Mouse (Mus musculus) CH12.LX (cell line): ENCODE results near the gene Cramp1l. TPM values are rescaled to one million over a fixed set of nuclear protein-coding genes. Genes with fewer than 3 reads are reported as not detected.
"Not testable (repeated sequence)": the region's sequence is repeated elsewhere in the genome, so short reads cannot be mapped to it uniquely, and the experiment has no call there.

Experiments used
- DNase-seq: peaks from one replicate; pipeline ENCODE4 v3.0.0-alpha.2; 2013; ENCODE audit errors: extremely low read depth
- H3K27ac ChIP-seq: 2 replicates; pipeline ENCODE4 v1.5.1; 2012; ENCODE audit warnings: low read depth, mild to moderate bottlenecking, control low read depth, moderate library complexity; ENCODE audit not compliant: insufficient read depth
- H3K27me3 ChIP-seq: replicated peaks from 2 replicates; pipeline ENCODE3; 2012; ENCODE audit warnings: inconsistent platforms
- H3K36me3 ChIP-seq, 2 experiments: replicated peaks in 1 of 2; 2 replicates each; pipeline versions ENCODE3 to v1.6.1; 2012; ENCODE audit warnings: inconsistent platforms in 1 of 2, low read length in 1 of 2, mild to moderate bottlenecking in 1 of 2, mixed read lengths in 1 of 2, moderate library complexity in 1 of 2; ENCODE audit not compliant: control insufficient read depth in 1 of 2, insufficient read depth in 1 of 2
- H3K4me1 ChIP-seq, 2 experiments: 2 replicates each; pipeline ENCODE4 v1.6.1; 2012; ENCODE audit warnings: inconsistent platforms in 1 of 2, moderate library complexity in 1 of 2; ENCODE audit not compliant: insufficient read depth in 2 of 2, control insufficient read depth in 1 of 2
- H3K4me2 ChIP-seq: 2 replicates; pipeline ENCODE4 v1.6.1; 2012; ENCODE audit warnings: low read depth, mild to moderate bottlenecking, control low read depth; ENCODE audit not compliant: poor library complexity, insufficient read depth, severe bottlenecking
- H3K4me3 ChIP-seq, 3 experiments: fragments of 150-350 bp in 1 of 3; sonication (generic) in 1 of 3; replicated peaks in 1 of 3; 2 replicates each; pipeline versions ENCODE3 to v1.5.1; 2011 to 2012; ENCODE audit warnings: low read depth in 2 of 3, low read length in 2 of 3, mild to moderate bottlenecking in 2 of 3, moderate library complexity in 2 of 3, control low read depth in 1 of 3, improper control_type of control experiment in 1 of 3, inconsistent platforms in 1 of 3, mixed read lengths in 1 of 3; ENCODE audit not compliant: poor library complexity in 1 of 3
- H3K79me2 ChIP-seq: replicated peaks from 2 replicates; pipeline ENCODE4 v1.6.1; 2012; ENCODE audit warnings: mild to moderate bottlenecking, moderate library complexity; ENCODE audit not compliant: control insufficient read depth, poor library complexity, insufficient read depth, severe bottlenecking; ENCODE audit errors: extremely low read depth
- H3K9ac ChIP-seq: 2 replicates; pipeline ENCODE4 v1.6.1; 2012; ENCODE audit warnings: low read depth, mild to moderate bottlenecking, control low read depth, moderate library complexity; ENCODE audit not compliant: insufficient read depth
- H3K9me3 ChIP-seq: replicated peaks from 2 replicates; pipeline ENCODE3; 2012; ENCODE audit warnings: low read length, inconsistent platforms, mixed read lengths
- BHLHE40 ChIP-seq: IDR thresholded peaks from 2 replicates; pipeline ENCODE4 v1.6.1; 2011; ENCODE audit warnings: mild to moderate bottlenecking, low read depth, low read length, improper control_type of control experiment
- CHD1 ChIP-seq: IDR thresholded peaks from 2 replicates; pipeline ENCODE4 v1.6.1; 2012; ENCODE audit warnings: low read depth, low read length, improper control_type of control experiment, inconsistent platforms
- CHD2 ChIP-seq: IDR thresholded peaks from 2 replicates; pipeline ENCODE4 v1.6.1; 2011; ENCODE audit warnings: low read length, improper control_type of control experiment
- CTCF ChIP-seq, 2 experiments: IDR thresholded peaks in 1 of 2; conservative IDR thresholded peaks in 1 of 2; 2 replicates each; pipeline ENCODE4 v1.5.1; 2011 to 2012; ENCODE audit warnings: low read depth in 2 of 2, low read length in 2 of 2, improper control_type of control experiment in 1 of 2, inconsistent platforms in 1 of 2, mild to moderate bottlenecking in 1 of 2, moderate library complexity in 1 of 2
- E2F4 ChIP-seq: IDR thresholded peaks from 2 replicates; pipeline ENCODE4 v1.6.1; 2011; ENCODE audit warnings: low read depth, low read length, improper control_type of control experiment; ENCODE audit not compliant: insufficient replicate concordance
- GABPA ChIP-seq: IDR thresholded peaks from 2 replicates; pipeline ENCODE4 v1.6.1; 2012; ENCODE audit warnings: low read depth, low read length, improper control_type of control experiment, inconsistent platforms; ENCODE audit not compliant: insufficient replicate concordance
- HCFC1 ChIP-seq: IDR thresholded peaks from 2 replicates; pipeline ENCODE4 v1.6.1; 2012; ENCODE audit warnings: low read depth, mild to moderate bottlenecking, inconsistent platforms, low read length, improper control_type of control experiment
- JUN ChIP-seq: IDR thresholded peaks from 2 replicates; pipeline ENCODE4 v1.6.1; 2011; ENCODE audit warnings: low read depth, mild to moderate bottlenecking, low read length, improper control_type of control experiment, moderate library complexity; ENCODE audit not compliant: insufficient read depth
- JUND ChIP-seq: conservative IDR thresholded peaks from 2 replicates; pipeline ENCODE4 v1.6.1; 2011; ENCODE audit warnings: low read depth, low read length, improper control_type of control experiment
- KAT2A ChIP-seq: IDR thresholded peaks from 2 replicates; pipeline ENCODE4 v1.6.1; 2012; ENCODE audit warnings: low read length, improper control_type of control experiment, inconsistent platforms; ENCODE audit not compliant: insufficient replicate concordance
- MAX ChIP-seq: IDR thresholded peaks from 2 replicates; pipeline ENCODE4 v1.6.1; 2011; ENCODE audit warnings: low read length, improper control_type of control experiment
- MEF2A ChIP-seq: IDR thresholded peaks from 2 replicates; pipeline ENCODE4 v1.6.1; 2014; ENCODE audit warnings: low read depth, mild to moderate bottlenecking, inconsistent platforms, low read length, improper control_type of control experiment, borderline replicate concordance
- MYC ChIP-seq: IDR thresholded peaks from 2 replicates; pipeline ENCODE4 v1.6.1; 2011; ENCODE audit warnings: low read depth, mild to moderate bottlenecking, improper control_type of control experiment, low read length
- NELFE ChIP-seq: IDR thresholded peaks from 2 replicates; pipeline ENCODE4 v1.6.1; 2011; ENCODE audit warnings: low read depth, low read length, improper control_type of control experiment
- NRF1 ChIP-seq: IDR thresholded peaks from 2 replicates; pipeline ENCODE4 v1.6.1; 2014; ENCODE audit warnings: low read depth, mild to moderate bottlenecking, inconsistent platforms, low read length, improper control_type of control experiment, moderate library complexity
- PAX5 ChIP-seq: IDR thresholded peaks from 2 replicates; pipeline ENCODE4 v1.6.1; 2012; ENCODE audit warnings: low read length, inconsistent platforms, mixed read lengths
- POLR2AphosphoS2 ChIP-seq: IDR thresholded peaks from 2 replicates; pipeline ENCODE4 v1.6.1; 2011; ENCODE audit warnings: low read depth, low read length, improper control_type of control experiment
- RAD21 ChIP-seq: IDR thresholded peaks from 2 replicates; pipeline ENCODE4 v1.6.1; 2011; ENCODE audit warnings: low read depth, mild to moderate bottlenecking, low read length, improper control_type of control experiment, moderate library complexity
- RCOR1 ChIP-seq: conservative IDR thresholded peaks from 2 replicates; pipeline ENCODE4 v1.6.1; 2012; ENCODE audit warnings: low read depth, mild to moderate bottlenecking, inconsistent platforms, low read length, improper control_type of control experiment
- SMC3 ChIP-seq: IDR thresholded peaks from 2 replicates; pipeline ENCODE4 v1.6.1; 2011; ENCODE audit warnings: low read depth, low read length, improper control_type of control experiment
- TBP ChIP-seq: conservative IDR thresholded peaks from 2 replicates; pipeline ENCODE4 v1.6.1; 2011; ENCODE audit warnings: low read depth, low read length, improper control_type of control experiment
- TCF12 ChIP-seq: IDR thresholded peaks from 2 replicates; pipeline ENCODE4 v1.6.1; 2014; ENCODE audit warnings: low read depth, mild to moderate bottlenecking, inconsistent platforms, low read length, improper control_type of control experiment
- USF1 ChIP-seq: IDR thresholded peaks from 2 replicates; pipeline ENCODE4 v1.6.1; 2014; ENCODE audit warnings: low read depth, mild to moderate bottlenecking, inconsistent platforms, low read length, improper control_type of control experiment
- USF2 ChIP-seq: conservative IDR thresholded peaks from 2 replicates; pipeline ENCODE4 v1.6.1; 2011; ENCODE audit warnings: low read depth, low read length, improper control_type of control experiment
- ZKSCAN1 ChIP-seq: IDR thresholded peaks from 2 replicates; pipeline ENCODE4 v1.6.1; 2012; ENCODE audit warnings: low read depth, inconsistent platforms, low read length, improper control_type of control experiment, borderline replicate concordance
- ZMIZ1 ChIP-seq: IDR thresholded peaks from 2 replicates; pipeline ENCODE4 v1.6.1; 2012; ENCODE audit warnings: low read depth, mild to moderate bottlenecking, inconsistent platforms, low read length, improper control_type of control experiment
- ZNF384 ChIP-seq: IDR thresholded peaks from 2 replicates; pipeline ENCODE4 v1.6.1; 2012; ENCODE audit warnings: low read depth, low read length, improper control_type of control experiment, inconsistent platforms
- dilution Hi-C: fragments of 300-500 bp; cut with MboI; formaldehyde crosslinking; loops from 2 replicates; pipeline ENCODE4 v1.14.3; 2020; ENCODE audit warnings: low sequenced_read_pairs; ENCODE audit not compliant: extremely low pct_unique_long_range_greater_than_20kb, extremely low pct_ligation_motif_present
- in situ Hi-C: fragments of 300-500 bp; cut with MboI; formaldehyde crosslinking; loops from 3 replicates; pipeline ENCODE4 v1.14.3; 2019; ENCODE audit warnings: low sequenced_read_pairs, low pct_ligation_motif_present, low pct_unique_long_range_greater_than_20kb, mixed read lengths
- polyA plus RNA-seq: library from polyadenylated mRNA; unstranded; fragments of >175 nt; gene quantifications from 2 replicates; pipeline ENCODE4 v1.2.1, GENCODE M21; 2012; ENCODE audit warnings: low read depth; ENCODE audit not compliant: insufficient read length
- total RNA-seq, 2 experiments: library from RNA; depleted of rRNA; stranded (reverse); fragments of 300-350 nt in 1 of 2; fragments of >200 nt in 1 of 2; gene quantifications; 2 replicates each; pipeline ENCODE4 v1.2.3; 2012 to 2014

Cramp1l gene
- total and polyA plus RNA-seq, 3 experiments, result 2.1 to 6.9 (median 4.3) TPM

DNA sequence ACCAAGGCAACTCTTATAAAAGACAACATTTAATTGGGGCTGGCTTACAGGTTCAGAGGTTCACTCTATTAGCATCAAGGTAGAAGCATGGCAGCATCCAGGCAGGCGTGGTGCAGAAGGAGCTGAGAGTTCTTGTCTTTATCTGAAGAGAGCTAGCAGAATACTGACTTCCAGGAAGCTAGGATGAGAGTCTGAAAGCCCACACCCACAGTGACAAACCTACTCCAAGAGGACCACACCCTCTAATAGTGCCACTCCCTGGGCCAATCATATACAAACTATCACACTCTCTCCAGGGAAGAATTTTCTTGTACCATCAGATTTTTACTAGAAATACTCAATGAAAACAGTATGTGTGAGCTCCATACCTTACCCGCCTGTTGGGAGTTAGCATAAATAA is 64.9 kb downstream of the Cramp1l start:
- Histone ChIP-seq H3K9ac (no peak overlapping the region), H3K4me3 (no peak overlapping the region), H3K4me1 (peaks cover 2 to 46% of the 10 kb centered on the region in 2 experiments; a peak in 2 of 4 replicates), H3K4me2 (no peak overlapping the region), H3K27ac (no peak overlapping the region), H3K79me2 (peaks cover 53% of the 10 kb centered on the region), H3K36me3 (peaks cover 73 to 91% of the 10 kb centered on the region in 2 experiments), H3K9me3 (no peaks in the 10 kb centered on the region), H3K27me3 (no peaks in the 10 kb centered on the region)
- DNase-seq, result no peak
- in situ Hi-C loops (no loop called here), dilution Hi-C loops (no loop called here)
- TF ChIP-seq MAX, result no peak
- no peak for TF ChIP-seq USF2
- no peak for TF ChIP-seq RAD21
- TF ChIP-seq CHD1, result no peak
- TF ChIP-seq TCF12, result no peak
- no peak for TF ChIP-seq BHLHE40
- no peak for TF ChIP-seq CHD2
- TF ChIP-seq ZMIZ1, result no peak
- TF ChIP-seq NRF1, result no peak
- no peak for TF ChIP-seq E2F4
- TF ChIP-seq RCOR1, result no peak
- TF ChIP-seq JUND, result no peak
- no peak for TF ChIP-seq SMC3
- no peak for TF ChIP-seq ZKSCAN1
- TF ChIP-seq TBP, result no peak
- no peak for TF ChIP-seq ZNF384
- no peak for TF ChIP-seq USF1
- no peak for TF ChIP-seq JUN

DNA sequence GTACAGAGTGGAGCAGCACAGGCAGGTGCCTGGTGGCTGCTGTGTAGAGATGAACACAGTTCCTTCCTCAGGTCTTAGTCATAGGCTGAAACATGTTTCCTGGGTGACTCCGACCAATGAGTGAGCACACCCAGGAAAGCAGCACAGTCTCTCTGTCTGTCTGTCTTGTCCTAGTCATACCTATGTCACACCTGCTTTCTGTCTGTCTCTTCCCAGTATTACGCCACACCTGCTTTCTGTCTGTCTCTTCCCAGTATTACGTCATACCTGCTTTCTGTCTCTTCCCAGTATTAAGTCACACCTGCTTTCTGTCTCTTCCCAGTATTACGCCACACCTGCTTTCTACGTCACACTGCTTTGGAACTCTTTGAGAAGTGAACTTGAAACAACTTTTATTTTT is 67.4 kb downstream of the Cramp1l start:
- no peak overlapping the region for H3K9ac ChIP-seq
- peaks cover 6 to 62% of the 10 kb centered on the region in 2 experiments; a peak in 3 of 4 replicates for H3K4me1 ChIP-seq
- H3K4me3 ChIP-seq, result no peak overlapping the region
- TF ChIP-seq RCOR1 (no peak), HCFC1 (no peak), ZNF384 (no peak), USF1 (no peak), MYC (no peak), CTCF (conservative IDR thresholded peaks at IDR 0.05 in 1 of 2, IDR thresholded peaks at IDR 0.05 in 1 of 2; ENCODE audit: low read depth in 2 of 2, low read length in 2 of 2) (no peak), GABPA (no peak), NRF1 (no peak), SMC3 (no peak), CHD1 (no peak), ZKSCAN1 (no peak), KAT2A (no peak), ZMIZ1 (no peak), RAD21 (no peak), JUN (no peak), MEF2A (no peak), PAX5 (no peak), POLR2AphosphoS2 (no peak), NELFE (no peak), E2F4 (no peak)
- H3K27ac ChIP-seq, result no peak overlapping the region
- H3K4me2 ChIP-seq, result no peak overlapping the region
- no peaks in the 10 kb centered on the region for H3K9me3 ChIP-seq
- peaks cover 37% of the 10 kb centered on the region for H3K79me2 ChIP-seq
- dilution Hi-C loops (no loop called here), in situ Hi-C loops (no loop called here)
- no peaks in the 10 kb centered on the region for H3K27me3 ChIP-seq
- H3K36me3 ChIP-seq, result peaks cover 74 to 85% of the 10 kb centered on the region in 2 experiments
- no peak for DNase-seq

DNA sequence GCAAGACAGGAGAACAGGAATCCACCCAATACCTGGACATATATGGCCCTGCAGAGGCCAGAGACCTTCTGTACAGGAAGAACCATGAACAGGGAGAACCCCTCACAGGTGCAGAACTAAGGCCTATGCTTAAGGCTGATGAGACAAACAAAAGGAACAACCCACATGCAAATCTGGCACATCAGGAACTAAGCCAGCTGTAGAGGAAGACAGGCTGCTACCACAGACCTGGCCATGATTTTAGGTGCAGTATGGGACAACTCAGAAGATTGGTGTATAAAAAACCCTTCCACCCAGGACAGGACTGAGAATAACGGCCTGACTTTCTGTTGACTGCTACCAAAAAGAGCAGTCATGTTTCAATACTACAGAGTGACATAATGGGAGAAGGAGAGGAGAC is 72.0 kb downstream of the Cramp1l start:
- in situ Hi-C loops, dilution Hi-C loops, H3K9ac ChIP-seq: not testable (repeated sequence)

More for the DNA sequence above, 72.0 kb downstream of the Cramp1l start:
- DNase-seq, result peak; percentile 73
- not testable (repeated sequence) for H3K9me3 ChIP-seq, H3K27me3 ChIP-seq, H3K4me3 ChIP-seq, H3K4me2 ChIP-seq, H3K79me2 ChIP-seq
- peak overlapping the region; percentile 63 for H3K27ac ChIP-seq
- peaks cover 45 to 51% of the 10 kb centered on the region in 2 experiments for H3K36me3 ChIP-seq
- peaks cover 10 to 58% of the 10 kb centered on the region in 2 experiments; a peak in 3 of 4 replicates for H3K4me1 ChIP-seq
